Mouse (Mus musculus) left cerebral cortex, adult 2 months (tissue): ENCODE measurements around the gene Hoxa5. TPM values are rescaled to one million over a fixed set of nuclear protein-coding genes. Genes with fewer than 3 reads are reported as not detected.

Source experiments
- DNase-seq, 2 experiments: peaks; one replicate each; pipeline ENCODE4 v3.0.0; 2021 to 2022; ENCODE audit warnings: low spot score in 2 of 2, mixed read lengths in 1 of 2; ENCODE audit errors: extremely low spot score in 1 of 2
- H3K27ac ChIP-seq: fragments of 200-600 bp; 2 replicates; pipeline ENCODE4 v1.8.1; 2022
- H3K4me3 ChIP-seq: fragments of 200-600 bp; 2 replicates; pipeline ENCODE4 v1.8.1; 2022
- CTCF ChIP-seq: fragments of 200-600 bp; IDR thresholded peaks from 2 replicates; pipeline ENCODE4 v1.8.1; 2022; ENCODE audit warnings: antibody characterized with exemption, mild to moderate bottlenecking, moderate library complexity
- intact Hi-C: fragments of 180-260 bp; cut with DNase I; formaldehyde crosslinking; loops from one replicate; pipeline ENCODE4 v1.15.1; 2025
- total RNA-seq, 2 experiments: library from RNA; stranded (reverse); gene quantifications; 2 replicates each; pipeline ENCODE4 v1.2.3; 2021

Gene Hoxa5
- total RNA-seq, 2 experiments from 2014 or later: not detected

DNA sequence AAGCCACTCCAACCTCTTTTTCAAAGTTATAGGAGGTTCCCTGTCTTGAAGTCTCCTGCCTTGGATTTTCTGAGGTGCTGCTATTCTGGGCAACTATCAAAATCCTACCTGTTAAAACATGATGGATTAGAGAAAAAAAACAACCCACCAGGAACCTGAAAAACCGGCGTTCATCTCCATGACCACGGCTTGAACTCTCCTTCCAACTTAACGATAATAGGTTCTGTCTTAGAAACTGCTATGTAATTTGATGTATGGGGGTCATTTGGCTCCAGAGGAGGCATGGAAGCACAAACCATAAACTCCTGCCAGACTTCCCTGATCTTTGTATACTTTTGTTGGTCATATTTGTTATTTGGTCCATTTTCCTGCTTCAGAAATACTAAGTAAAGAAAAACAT lies 30.7 kb downstream of the Hoxa5 start:
- intact Hi-C loops: no loop called here
- no peak for TF ChIP-seq CTCF
- Histone ChIP-seq H3K27ac (no peak overlapping the region), H3K4me3 (no peak overlapping the region)
- DNase-seq: no peak

GRCm38 (mm10) chr6:52172501-52172900 lies 31.9 kb downstream of the Hoxa5 start:
- no peak overlapping the region for H3K27ac ChIP-seq
- no peak overlapping the region for H3K4me3 ChIP-seq
- DNase-seq: no peak

GRCm38 (mm10) chr6:52171938-52172337 lies 32.4 kb downstream of the Hoxa5 start:
- H3K27ac ChIP-seq: no peak overlapping the region
- no peak for DNase-seq
- intact Hi-C loops: no loop called here
- H3K4me3 ChIP-seq: no peak overlapping the region
- TF ChIP-seq CTCF: no peak

More at GRCm38 (mm10) chr6:52172501-52172900, 31.9 kb downstream of the Hoxa5 start:
- no peak for TF ChIP-seq CTCF
- intact Hi-C loops: no loop called here

GRCm38 (mm10) chr6:52171331-52171730 lies 33.1 kb downstream of the Hoxa5 start:
- Histone ChIP-seq H3K4me3 (no peak overlapping the region), H3K27ac (no peak overlapping the region)
- TF ChIP-seq CTCF: no peak
- intact Hi-C loops: no loop called here
- no peak for DNase-seq

GRCm38 (mm10) chr6:52170898-52171223 lies 33.5 kb downstream of the Hoxa5 start:
- no peak for DNase-seq
- Histone ChIP-seq H3K4me3 (no peak overlapping the region), H3K27ac (no peak overlapping the region)
- intact Hi-C loops: no loop called here
- no peak for TF ChIP-seq CTCF

DNA sequence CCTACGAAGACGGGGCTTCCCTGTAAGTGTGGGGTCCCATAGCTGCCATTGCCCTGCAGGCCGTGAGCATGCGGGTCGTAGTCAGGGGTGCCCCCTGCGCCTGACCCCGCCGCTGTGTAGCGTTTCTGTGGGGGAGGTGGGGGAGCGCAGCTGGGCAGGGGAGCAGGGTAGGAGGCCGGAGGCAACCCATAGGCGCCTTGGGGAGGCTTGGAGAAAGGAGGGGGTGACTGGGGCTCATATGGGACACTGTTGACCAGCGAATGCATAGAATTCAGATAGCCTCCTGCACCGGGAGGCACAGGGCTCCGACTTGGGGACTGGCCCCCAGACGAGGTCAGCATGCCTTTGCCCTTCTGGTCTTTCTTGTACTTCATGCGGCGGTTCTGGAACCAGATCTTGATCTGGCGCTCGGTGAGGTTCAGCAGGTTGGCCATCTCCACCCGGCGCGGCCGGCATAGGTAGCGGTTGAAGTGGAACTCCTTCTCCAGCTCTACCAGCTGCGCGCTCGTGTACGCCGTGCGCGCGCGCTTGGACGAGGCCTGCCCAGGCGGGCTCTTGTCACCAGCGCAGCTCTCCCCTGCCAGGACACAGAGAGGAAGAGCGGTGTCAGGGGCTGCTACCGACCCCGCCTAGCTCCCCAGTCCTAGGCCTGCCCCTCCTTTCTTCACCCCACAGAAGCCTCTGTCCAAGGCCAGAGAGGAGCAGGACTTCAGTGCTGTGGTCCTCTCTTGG lies 34.1 kb downstream of the Hoxa5 start:
- H3K4me3 ChIP-seq: no peak overlapping the region
- intact Hi-C loops: no loop called here
- no peak for TF ChIP-seq CTCF
- no peak for DNase-seq
- H3K27ac ChIP-seq: no peak overlapping the region

GRCm38 (mm10) chr6:52169499-52170165 lies 34.8 kb downstream of the Hoxa5 start:
- Histone ChIP-seq H3K27ac (no peak overlapping the region), H3K4me3 (no peak overlapping the region)
- intact Hi-C loops: loop anchor here (5.0 kb wide), 1 partner anchor 992 kb away; no protein-coding TSS in a partner anchor
- no peak for TF ChIP-seq CTCF
- DNase-seq: no peak

DNA sequence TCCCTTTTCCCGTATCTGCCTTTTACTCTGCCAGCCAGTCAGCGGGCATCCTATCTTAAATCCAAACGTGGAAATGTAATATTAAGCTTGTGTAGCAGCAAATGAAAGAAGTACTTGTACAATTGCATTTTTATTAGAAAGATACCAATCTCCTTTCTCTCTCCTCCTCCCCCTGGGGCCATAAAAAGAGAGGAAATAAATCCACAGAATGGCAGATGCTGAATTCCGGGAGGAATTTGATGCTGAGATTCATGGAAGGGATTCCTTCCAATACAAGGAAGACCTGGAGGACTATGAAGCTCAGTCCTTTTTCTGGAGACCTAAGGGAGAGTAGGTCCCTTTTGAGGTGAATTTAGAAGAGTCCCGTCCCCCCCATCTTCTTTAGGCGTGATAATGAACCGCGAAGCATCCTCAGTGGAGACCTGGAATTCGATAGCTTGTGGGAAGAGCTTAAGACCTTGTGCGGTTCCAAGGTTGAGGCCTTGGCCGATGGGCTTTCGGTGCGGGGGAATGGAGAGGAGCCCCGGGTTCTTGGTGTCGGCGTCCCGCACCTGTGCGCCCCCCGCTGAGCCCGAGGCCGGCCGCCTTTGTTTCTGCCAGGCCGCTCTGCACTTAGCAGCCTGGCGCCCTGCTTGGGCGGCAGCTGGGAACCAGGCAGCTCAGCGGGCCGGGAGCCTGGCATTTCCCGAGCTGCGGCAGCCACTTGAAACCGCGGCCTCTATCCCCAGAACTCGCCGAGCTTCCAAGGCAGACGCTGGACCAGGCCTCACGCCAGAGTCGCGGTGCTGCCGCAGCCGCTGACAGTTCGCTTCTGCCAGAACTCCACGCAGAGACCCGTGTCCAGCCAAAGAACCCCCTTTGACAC lies 36.0 kb downstream of the Hoxa5 start:
- Histone ChIP-seq H3K27ac (no peak overlapping the region), H3K4me3 (no peak overlapping the region)
- no peak for DNase-seq
- intact Hi-C loops: loop anchor here (5.0 kb wide), 1 partner anchor 991 kb away; no protein-coding TSS in a partner anchor
- TF ChIP-seq CTCF: no peak

- DNase-seq: no peak
- H3K27ac ChIP-seq: no peak overlapping the region
- TF ChIP-seq CTCF: no peak
- intact Hi-C loops: loop anchor here (5.0 kb wide), 1 partner anchor 990 kb away; no protein-coding TSS in a partner anchor
- no peak overlapping the region for H3K4me3 ChIP-seq
Measured at GRCm38 (mm10) chr6:52167736-52168161, 36.6 kb downstream of the Hoxa5 start.

DNA sequence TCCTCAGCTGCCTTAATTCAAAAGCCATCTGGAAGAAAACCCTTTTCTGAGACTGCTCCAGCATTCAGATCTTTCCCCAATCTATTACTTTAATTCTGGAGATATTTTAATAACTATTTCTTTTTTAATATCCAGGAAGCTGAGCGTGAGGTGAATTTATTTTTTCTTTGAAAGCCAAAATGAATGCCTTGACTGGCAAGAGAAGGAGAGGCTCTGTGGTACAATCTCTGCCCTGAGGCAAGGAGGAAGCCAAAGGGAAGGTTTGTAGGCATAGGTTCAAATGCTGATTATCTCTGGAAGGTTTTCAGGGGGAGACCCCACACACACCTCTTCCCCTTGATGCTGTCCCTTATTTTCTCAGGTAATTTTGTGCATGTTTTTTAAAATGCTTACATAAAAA lies 37.2 kb downstream of the Hoxa5 start:
- DNase-seq: no peak
- Histone ChIP-seq H3K27ac (no peak overlapping the region), H3K4me3 (no peak overlapping the region)
- no peak for TF ChIP-seq CTCF
- intact Hi-C loops: loop anchor here (5.0 kb wide), 1 partner anchor 990 kb away; no protein-coding TSS in a partner anchor

GRCm38 (mm10) chr6:52166431-52167077 lies 37.8 kb downstream of the Hoxa5 start:
- Histone ChIP-seq H3K4me3 (no peak overlapping the region), H3K27ac (no peak overlapping the region)
- no peak for TF ChIP-seq CTCF
- intact Hi-C loops: loop anchor here (5.0 kb wide), 1 partner anchor 989 kb away; no protein-coding TSS in a partner anchor
- no peak for DNase-seq
